Mouse (Mus musculus) ES-E14 (cell line): ENCODE measurements around the gene Senp1.

Source experiments
- HCFC1 ChIP-seq: IDR thresholded peaks from 2 replicates; pipeline ENCODE4 v1.6.1; 2012; ENCODE audit warnings: low read length, inconsistent platforms, borderline replicate concordance; ENCODE audit not compliant: insufficient read depth
- MAFK ChIP-seq: IDR thresholded peaks from 2 replicates; pipeline ENCODE4 v1.6.1; 2014; ENCODE audit warnings: mild to moderate bottlenecking, low read depth, low read length, inconsistent platforms; ENCODE audit not compliant: insufficient read depth
- ZC3H11A ChIP-seq: IDR thresholded peaks from 2 replicates; pipeline ENCODE4 v1.6.1; 2012; ENCODE audit warnings: low read depth, mild to moderate bottlenecking, inconsistent platforms, low read length, borderline replicate concordance

DNA sequence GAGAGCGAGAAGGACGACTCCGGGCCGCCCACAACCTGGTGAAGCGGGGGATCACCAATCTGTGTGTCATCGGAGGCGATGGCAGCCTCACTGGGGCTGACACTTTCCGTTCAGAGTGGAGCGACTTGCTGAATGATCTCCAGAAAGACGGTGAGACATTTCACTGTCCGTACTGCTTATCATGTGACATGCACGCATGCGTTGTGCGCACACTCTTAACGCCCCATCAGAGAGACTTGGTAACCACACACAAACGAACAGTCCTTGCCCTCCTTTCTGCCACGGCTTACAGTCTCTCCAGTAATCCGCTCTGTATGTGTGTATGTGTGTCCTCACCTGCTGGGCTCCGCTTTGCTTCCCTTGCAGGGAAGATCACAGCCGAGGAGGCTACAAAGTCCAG, 27.3 kb upstream of the Senp1 start:
- TF ChIP-seq ZC3H11A (no peak), HCFC1 (no peak), MAFK (no peak)
